Mouse (Mus musculus) ES-E14 (cell line): ENCODE results near the gene Mars2.

Experiments
- CHD2 ChIP-seq: IDR thresholded peaks from 2 replicates; pipeline ENCODE4 v1.6.1; 2014; ENCODE audit warnings: mild to moderate bottlenecking, low read depth, low read length, inconsistent platforms
- MAFK ChIP-seq: IDR thresholded peaks from 2 replicates; pipeline ENCODE4 v1.6.1; 2014; ENCODE audit warnings: mild to moderate bottlenecking, low read depth, low read length, inconsistent platforms; ENCODE audit not compliant: insufficient read depth
- ZC3H11A ChIP-seq: IDR thresholded peaks from 2 replicates; pipeline ENCODE4 v1.6.1; 2012; ENCODE audit warnings: low read depth, mild to moderate bottlenecking, inconsistent platforms, low read length, borderline replicate concordance

DNA sequence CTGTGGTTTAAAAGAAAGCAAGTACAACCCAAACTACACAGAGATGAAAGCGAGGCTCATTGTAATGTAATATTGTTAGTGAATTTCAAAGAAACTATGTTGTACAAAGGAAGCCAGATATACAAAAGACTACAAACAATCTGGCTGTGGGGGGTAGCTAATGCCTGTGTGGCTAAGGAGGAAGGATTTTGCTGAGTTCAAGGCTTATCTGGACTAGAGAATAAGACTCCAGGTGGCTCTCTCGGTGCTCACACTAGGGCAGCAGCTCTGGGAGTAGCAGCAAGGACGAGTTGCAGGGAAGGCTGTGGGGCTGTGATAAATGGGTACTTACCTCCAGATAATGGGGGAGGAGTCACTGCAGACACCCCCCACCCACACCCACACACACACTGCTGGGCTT lies 38.3 kb upstream of the Mars2 start:
- TF ChIP-seq ZC3H11A (no peak), MAFK (0 out of 2 replicates have a peak, but pooled peaks have one; percentile 31), CHD2 (no peak)
